Mouse (Mus musculus): ENCODE measurements around the gene Kbtbd2.

- TF ChIP-seq POLR2A (IDR thresholded peaks at IDR 0.05; ENCODE audit: insufficient read depth, low read length) (no peak), EP300 (IDR thresholded peaks at IDR 0.05; ENCODE audit: insufficient read depth, low read depth, low read length) (no peak), CTCF (IDR thresholded peaks at IDR 0.05; ENCODE audit: low read depth, low read length) (no peak)
Observed at GRCm38 (mm10) chr6:56818436-56819123, 21.0 kb upstream of the Kbtbd2 start.

Data from ES-Bruce4 (cell line).